Mouse (Mus musculus): Measurements from ENCODE around the gene Rab5c.

The Rab5c gene

GRCm38 (mm10) chr11:100752294-100752693 lies 14.3 kb upstream of the Rab5c start:
- no peak for DNase-seq (ENCODE audit: low spot score)

GRCm38 (mm10) chr11:100750127-100750526 lies 12.1 kb upstream of the Rab5c start:
- no peak for DNase-seq (ENCODE audit: low spot score)

DNA sequence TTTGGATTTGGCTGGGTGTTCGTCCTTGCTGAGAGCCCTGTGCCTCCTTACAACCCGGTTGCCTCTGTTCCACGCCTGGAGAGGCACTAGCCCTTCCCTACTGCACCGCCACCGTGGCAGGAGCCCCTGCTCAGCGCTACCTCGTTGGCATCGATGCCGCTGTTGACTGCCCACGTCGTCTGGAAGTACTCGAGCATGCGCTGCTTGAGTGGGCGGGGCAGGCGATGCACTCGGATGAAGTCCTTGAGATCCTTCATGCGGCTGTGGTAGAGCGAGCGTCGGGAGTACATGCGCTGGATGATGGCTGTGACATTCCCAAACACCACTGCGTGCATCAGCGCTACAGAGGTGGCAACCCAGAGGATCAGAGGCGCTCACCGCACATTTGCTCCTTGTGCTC lies 11.5 kb upstream of the Rab5c start:
- no peak for DNase-seq (ENCODE audit: low spot score)

DNA sequence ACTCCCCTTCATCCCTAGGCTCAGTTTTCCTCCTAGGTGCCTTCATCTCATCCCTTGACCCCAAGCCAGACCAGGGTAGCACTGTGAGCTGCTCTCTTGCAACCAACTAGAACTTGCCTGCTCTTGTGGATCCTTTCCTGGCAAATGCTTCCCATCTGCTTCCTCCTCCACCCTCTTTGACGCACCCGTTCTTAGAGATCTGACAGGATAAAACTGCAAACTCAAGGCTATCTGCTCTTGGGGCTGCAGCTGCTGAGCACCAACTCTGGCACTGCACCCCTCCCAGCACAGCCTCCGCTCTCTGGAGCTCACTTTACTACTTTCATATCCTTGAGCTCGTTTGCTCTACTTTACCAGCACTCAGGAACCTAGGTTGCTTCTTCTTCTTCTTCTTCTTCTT lies 10.6 kb upstream of the Rab5c start:
- no peak for DNase-seq (ENCODE audit: low spot score)

DNA sequence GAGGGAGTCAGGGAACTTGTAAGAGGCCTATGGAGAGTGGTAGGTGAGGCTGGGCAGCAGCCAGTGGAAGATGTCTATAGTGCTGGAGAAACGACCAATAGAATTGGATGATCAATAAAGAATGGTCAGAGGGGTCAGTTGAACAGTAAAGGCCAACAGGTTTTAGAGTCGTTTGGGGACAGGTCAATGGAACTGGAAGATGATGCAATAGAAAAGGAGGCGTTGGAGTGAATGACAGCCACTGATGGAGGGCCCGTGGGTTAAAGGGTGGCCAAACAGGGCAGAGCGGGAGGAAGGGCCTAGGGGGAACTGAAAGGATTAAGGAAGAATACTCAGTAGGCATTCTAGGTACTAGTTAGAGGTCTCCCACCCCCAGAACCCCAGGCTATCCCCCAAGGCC lies 9.1 kb upstream of the Rab5c start:
- no peak for DNase-seq (ENCODE audit: low spot score)

DNA sequence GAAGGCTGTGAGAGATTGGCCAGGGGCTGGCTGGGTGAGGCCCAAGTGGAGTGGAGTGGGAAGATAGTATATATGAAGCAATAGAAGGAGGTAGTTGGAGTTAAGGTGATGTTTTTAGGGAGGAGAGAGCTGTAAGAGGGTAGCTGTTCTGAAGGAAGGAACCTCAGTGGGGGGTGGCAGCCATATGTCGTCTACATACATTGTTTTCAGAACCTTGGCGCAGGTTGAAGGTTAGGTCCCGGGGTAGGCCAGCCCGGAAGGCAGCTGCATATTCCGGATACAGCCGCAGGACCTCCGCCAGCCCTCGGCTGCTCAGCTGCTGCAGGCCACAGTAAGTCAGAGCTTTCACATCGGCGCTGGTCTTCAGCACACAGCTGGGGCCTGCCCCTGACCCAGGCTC lies 8.5 kb upstream of the Rab5c start:
- no peak for DNase-seq (ENCODE audit: low spot score)

DNA sequence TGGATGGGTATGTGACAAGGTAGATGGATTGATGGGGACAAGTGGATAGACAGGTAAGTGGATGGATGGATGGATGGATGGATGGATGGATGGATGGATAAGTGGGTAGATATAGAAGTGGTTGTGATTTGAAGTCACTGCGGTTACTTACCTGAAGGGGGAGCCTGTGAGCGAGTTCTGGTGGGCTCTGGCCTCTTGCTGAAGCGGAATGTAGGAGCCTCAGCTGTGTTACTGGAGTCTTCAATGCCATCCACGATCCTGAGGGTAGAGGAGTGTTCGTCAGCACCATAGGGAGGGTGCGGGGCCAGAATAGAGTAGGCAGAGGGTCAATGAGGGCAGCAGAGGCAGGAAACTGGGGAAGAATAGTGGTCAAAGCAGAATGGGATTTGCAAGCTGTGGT lies 7.1 kb upstream of the Rab5c start:
- DNase-seq (ENCODE audit: low spot score) = peak; percentile 42

DNA sequence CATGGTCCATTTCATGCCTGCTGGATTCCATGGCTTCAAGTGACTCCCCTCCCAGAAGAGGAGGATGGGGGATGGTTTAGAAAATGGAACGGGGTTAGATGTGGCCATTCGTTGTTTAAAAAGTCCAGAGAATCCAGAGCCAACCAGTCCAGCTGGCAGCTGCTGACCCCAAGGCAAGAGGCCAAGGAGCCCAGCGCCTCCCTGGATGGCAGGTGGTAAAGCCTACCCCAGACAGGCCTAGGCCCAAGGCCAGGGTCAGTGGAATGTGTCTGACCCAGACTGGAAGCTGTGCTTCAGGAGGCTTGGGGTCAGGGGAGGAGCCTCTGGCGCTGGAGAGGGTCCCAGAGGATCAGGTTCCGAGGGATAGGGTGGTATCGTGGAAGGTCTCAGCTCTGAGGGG lies 3.3 kb upstream of the Rab5c start:
- no peak for DNase-seq (ENCODE audit: low spot score)

GRCm38 (mm10) chr11:100738749-100739148 lies 734 bp upstream of the Rab5c start:
- DNase-seq (ENCODE audit: low spot score) = no peak

DNA sequence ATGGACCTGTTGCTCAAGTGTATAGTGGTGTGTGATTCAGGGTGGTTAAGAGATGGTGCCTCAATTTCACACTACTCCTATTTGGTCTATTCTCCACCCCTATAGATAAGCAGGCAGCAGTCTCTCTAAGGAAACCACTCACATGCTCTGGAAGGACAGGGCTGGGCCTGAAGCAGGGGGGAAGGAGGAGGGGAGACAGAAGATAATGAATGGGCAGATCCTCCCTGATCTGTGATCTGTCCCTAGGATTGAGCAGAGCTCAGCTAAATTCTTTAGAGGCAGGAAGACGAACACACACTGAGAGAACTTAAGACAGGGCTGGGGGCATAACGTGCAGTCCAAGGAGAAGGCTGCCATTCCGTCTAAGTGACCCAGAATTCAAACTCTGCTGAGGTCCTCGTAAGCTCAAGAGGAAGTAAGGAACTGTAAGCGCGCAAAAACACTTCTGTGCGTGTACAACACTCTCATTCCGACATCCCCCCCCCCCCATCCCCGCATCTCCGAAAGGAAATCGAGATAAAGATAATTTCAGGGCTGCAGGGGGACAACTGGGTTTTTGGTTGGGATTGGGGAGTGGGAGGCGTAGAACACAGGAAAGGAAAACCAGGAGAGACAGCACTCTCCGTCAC lies 796 bp downstream of the Rab5c start:
- DNase-seq (ENCODE audit: low spot score) = peak; percentile 35

DNA sequence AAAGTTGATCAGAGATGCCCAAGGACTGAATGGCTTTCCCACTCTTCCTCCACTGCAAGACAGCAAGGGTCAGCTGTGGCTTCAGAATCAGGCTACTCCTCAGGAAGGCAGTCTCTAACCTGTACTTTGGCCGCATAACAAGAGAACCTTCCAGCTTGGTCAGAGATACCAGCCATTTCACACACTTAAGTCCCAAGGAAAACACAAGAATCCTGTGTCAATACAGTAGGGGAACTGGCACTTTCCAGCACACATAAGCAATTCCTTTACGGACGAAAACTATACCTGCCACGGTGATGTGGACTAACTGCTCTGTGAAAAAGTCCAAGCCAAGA lies 1.3 kb downstream of the Rab5c start:
- DNase-seq (ENCODE audit: low spot score) = no peak

GRCm38 (mm10) chr11:100735954-100736745 lies 1.9 kb downstream of the Rab5c start:
- DNase-seq (ENCODE audit: low spot score) = peak; percentile 22

DNA sequence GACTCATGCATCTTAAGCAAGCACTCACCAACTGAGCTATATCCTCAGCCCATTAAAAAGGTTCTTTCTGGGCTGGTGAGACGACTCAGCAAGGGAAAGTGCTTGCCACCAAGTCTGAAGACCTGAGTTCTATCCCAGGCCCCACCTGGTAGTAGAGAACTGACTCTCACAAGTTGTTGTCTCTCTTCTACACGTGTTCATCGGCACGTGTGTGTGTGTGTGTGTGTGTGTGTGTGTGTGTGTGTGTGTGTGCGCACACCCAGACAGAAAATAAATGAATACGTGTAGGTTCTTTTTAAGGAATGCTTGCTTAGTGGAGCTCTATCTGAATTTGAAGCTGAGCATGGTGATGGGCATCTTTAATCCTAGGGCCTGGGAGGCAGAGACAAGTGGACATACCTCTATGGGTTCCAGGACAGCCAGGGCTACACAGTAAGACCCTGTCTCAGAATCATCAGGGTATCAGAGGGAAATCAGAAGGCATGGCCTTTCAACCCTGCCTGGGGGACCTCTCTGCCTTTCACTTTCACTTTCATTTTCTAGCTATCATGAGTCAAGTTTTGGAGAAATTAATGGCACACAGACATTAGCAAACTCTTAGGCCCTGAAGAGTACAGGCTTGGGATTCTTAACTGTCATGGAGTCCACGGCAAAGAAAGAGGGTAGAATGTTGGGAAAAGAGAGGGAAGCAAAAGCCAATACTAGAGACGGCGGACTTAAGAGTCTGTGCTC lies 2.7 kb downstream of the Rab5c start:
- DNase-seq (ENCODE audit: low spot score) = no peak

DNA sequence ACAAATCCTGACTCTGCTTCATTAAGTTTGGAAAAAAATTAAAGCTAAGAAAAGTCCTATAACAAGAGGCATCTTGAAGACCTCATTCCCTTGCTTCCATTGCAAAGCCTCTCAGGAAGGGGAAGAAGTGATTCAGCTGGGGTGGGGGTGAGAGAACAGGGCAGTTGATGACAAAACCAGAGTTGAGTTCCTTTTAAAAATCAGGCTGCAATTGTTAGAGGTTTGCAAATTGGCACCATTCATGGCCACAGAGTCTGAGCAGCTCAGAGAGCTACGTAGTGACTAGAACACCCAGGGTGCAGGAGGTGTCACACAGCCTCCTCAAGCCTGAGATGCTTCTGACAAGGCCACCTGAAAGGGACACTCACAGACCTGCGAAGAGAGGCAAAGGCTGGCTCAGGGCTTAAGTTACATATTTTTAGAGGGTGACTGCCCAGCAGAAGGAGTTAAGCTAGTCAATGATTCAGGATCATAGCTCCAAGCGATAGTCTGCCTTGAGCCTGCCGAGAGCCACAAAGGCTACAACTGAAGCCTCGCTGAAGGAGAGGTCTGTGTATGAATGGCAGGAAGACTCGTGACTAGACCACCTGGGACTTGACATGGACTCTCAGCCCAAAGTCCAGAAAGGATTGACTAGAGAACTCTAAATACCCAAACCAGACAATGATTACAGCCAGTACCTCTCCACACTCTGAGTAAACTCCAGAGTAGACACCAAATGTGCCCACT lies 7.4 kb downstream of the Rab5c start:
- DNase-seq (ENCODE audit: low spot score) = no peak

GRCm38 (mm10) chr11:100729976-100730375 lies 8.0 kb downstream of the Rab5c start:
- no peak for DNase-seq (ENCODE audit: low spot score)

GRCm38 (mm10) chr11:100728601-100729000 lies 9.4 kb downstream of the Rab5c start:
- DNase-seq (ENCODE audit: low spot score) = no peak

DNA sequence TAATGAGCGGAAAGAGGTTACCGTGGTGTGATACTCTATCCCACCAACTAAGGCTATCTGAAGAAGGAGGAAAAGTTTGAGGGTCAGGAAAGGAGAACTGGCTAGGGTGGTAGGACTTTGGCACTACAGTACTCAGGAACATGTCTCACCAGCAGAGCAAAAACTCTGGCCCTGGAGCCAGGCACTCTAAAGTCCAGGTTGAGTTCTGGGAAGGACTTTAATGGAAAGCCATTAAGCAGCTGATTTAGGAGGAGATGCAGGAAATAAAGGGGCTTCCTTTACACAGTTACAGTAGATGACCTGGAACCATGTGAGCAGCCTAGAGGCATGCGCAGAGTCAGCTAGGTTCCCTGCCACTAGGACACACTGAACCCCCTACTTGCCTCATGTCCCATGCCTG lies 10.8 kb downstream of the Rab5c start:
- no peak for DNase-seq (ENCODE audit: low spot score)

- no peak for DNase-seq (ENCODE audit: low spot score)
Observed at GRCm38 (mm10) chr11:100724919-100725512, 13.0 kb downstream of the Rab5c start.

GRCm38 (mm10) chr11:100722493-100723028 lies 15.5 kb downstream of the Rab5c start:
- DNase-seq (ENCODE audit: low spot score) = no peak

DNA sequence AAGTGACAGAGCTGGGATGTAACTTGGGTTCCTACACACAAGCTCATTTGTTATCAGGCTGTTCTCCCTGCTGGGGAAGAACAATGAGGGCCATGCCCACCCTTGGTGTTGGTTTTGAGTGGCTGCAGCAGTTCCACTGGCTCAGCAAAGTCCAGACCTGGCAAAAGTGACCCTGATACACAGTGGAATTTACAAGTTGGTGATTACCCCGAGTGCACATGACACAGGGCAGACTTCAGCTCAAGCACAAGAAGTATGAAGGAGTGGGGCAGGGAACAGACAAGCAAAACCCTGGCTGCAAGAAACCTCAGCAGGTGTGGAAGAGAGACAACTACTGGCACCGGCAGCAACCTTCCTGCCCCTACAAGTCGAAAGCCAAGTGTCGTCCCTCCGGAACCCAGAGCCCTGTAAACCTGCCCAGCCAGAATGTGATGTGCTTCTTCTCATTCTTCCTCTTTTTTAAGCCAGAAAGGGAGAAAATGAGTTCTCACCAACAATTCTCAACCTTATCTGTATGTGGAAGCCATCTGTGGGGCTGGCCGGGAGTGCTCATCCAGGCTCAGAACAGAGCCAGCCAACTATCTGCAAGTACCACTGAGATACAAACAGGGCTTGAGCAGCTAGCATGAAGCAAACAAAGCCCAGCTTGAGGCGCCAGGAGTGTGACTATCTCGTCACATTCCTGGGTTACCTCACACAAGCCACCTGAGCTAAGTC lies 16.1 kb downstream of the Rab5c start:
- DNase-seq (ENCODE audit: low spot score) = no peak

- no peak for DNase-seq (ENCODE audit: low spot score)
Observed at GRCm38 (mm10) chr11:100721254-100721653, 16.8 kb downstream of the Rab5c start.

Data from MN1 (cell line).